15 mouse cellular contexts compared by ENCODE assay signal in the genomic region with DNA sequence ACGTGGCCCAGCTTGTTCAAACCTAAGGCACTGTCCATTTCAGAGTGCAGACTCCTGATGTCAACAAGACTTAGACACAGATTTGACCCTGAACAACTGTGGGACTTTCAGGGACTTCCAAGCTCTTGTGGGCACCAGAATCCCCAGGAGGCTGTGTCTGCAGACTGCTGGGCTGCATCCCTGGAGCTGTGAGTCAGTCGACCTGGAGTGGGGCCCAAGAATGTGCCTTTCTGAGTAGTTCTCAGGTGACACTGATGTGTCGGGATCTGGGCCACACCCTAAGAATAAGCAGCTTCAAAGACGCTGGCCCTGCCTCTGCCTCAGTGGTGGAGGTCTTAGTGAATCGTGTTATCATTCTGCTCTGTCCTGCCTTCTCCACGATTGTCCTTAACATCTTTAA.
A peak's percentile ranks its signal among the peaks of the same experiment; 100 is the strongest.
DNase-seq lines count a peak whose midpoint lies in the region; ATAC-seq and TF ChIP-seq lines count a peak whose summit lies in the region.
"Had no signal": no experiment of that assay in that cellular context is flagged by ENCODE, and none has a peak within 500 bp of the region (broad histone marks: within the 10 kb centered on the region; RNA-seq: fewer than 3 reads in every experiment).

No protein-coding gene starts in this region.

- no peak overlapping the region for H3K27ac ChIP-seq in lung, postnatal 0 days (ENCODE audit: low read length)
- H3K27ac ChIP-seq in stomach, postnatal 0 days (replicated peaks) = no peak overlapping the region
- H3K27ac ChIP-seq: kidney, embryonic 15.5 days; layer of hippocampus, adult 2 months; limb, embryonic 15.5 days had no signal

- H3K36me3 ChIP-seq in lung, postnatal 0 days (ENCODE audit: insufficient read depth, low read length) = no peaks in the 10 kb centered on the region
- no peaks in the 10 kb centered on the region for H3K36me3 ChIP-seq in stomach, postnatal 0 days (ENCODE audit: control insufficient read depth, insufficient read depth, low read length)
- H3K36me3 ChIP-seq: kidney, embryonic 15.5 days; limb, embryonic 15.5 days had no signal

- no peaks in the 10 kb centered on the region for H3K27me3 ChIP-seq in lung, postnatal 0 days (replicated peaks; ENCODE audit: insufficient read depth, low read length)
- H3K27me3 ChIP-seq in stomach, postnatal 0 days (ENCODE audit: control insufficient read depth, insufficient read depth, low read length) = no peaks in the 10 kb centered on the region
- H3K27me3 ChIP-seq: kidney, embryonic 15.5 days; limb, embryonic 15.5 days had no signal

- 46% methylated on average over 6 of the region's 6 CpGs for WGBS in lung, postnatal 0 days
- 50% methylated on average over 6 of the region's 6 CpGs for WGBS in lung, adult 2 months
- WGBS in stomach, postnatal 0 days = 58% methylated on average over 6 of the region's 6 CpGs

- peak; percentile 56 for ATAC-seq in lung, postnatal 0 days
- ATAC-seq in stomach, postnatal 0 days (ENCODE audit: low FRiP score, low TSS enrichment) = 0 out of 2 replicates have a peak, but pooled peaks have one; percentile 24

- TF ChIP-seq POLR2A in lung, adult 2 months (IDR thresholded peaks at IDR 0.05; ENCODE audit: borderline replicate concordance, extremely low read depth, low read depth, low read length) = no peak

- no peaks in the 10 kb centered on the region for H3K9me3 ChIP-seq in lung, postnatal 0 days (ENCODE audit: low read length)
- H3K9me3 ChIP-seq in stomach, postnatal 0 days (ENCODE audit: control insufficient read depth, low read length) = no peaks in the 10 kb centered on the region
- H3K9me3 ChIP-seq: kidney, embryonic 15.5 days; limb, embryonic 15.5 days had no signal

- peak; percentile 23 for DNase-seq in adrenal gland, adult 2 months
- DNase-seq in adrenal gland, postnatal 4 days (ENCODE audit: low spot score in 2 of 2) = no peak
- DNase-seq in lung, postnatal 0 days (ENCODE audit: low spot score) = peak; percentile 19
- no peak for DNase-seq in lung, adult 2 months
- DNase-seq in gastrocnemius, postnatal 25 days = peak; percentile 71
- DNase-seq in stomach, postnatal 0 days (ENCODE audit: low spot score) = no peak
- DNase-seq in embryo, embryonic 9.5 days (ENCODE audit: extremely low spot score) = no peak
- no peak for DNase-seq in left cerebral cortex, adult 11 months (ENCODE audit: low spot score)
- DNase-seq: cerebellum, adult 9-10 months; lung, embryonic 14.5 days; thymus, adult 2 months had no signal

- no peak for TF ChIP-seq CTCF in lung, postnatal 0 days (IDR thresholded peaks at IDR 0.05)
- TF ChIP-seq CTCF in lung, adult 2 months (IDR thresholded peaks at IDR 0.05; ENCODE audit: insufficient read depth, low read length) = no peak
- no peak for TF ChIP-seq CTCF in stomach, postnatal 0 days (IDR thresholded peaks at IDR 0.05; ENCODE audit: low read depth)

- no peak overlapping the region for H3K9ac ChIP-seq in lung, postnatal 0 days (replicated peaks; ENCODE audit: low read depth)
- no peak overlapping the region for H3K9ac ChIP-seq in stomach, postnatal 0 days (ENCODE audit: low read length)
- H3K9ac ChIP-seq: kidney, embryonic 15.5 days; limb, embryonic 15.5 days; lung, embryonic 14.5 days had no signal

- no peak overlapping the region for H3K4me3 ChIP-seq in lung, postnatal 0 days (ENCODE audit: low read depth, low read length)
- no peak overlapping the region for H3K4me3 ChIP-seq in lung, adult 2 months (replicated peaks; ENCODE audit: extremely low read depth, low read depth, low read length)
- no peak overlapping the region for H3K4me3 ChIP-seq in stomach, postnatal 0 days (ENCODE audit: low read depth, low read length)
- H3K4me3 ChIP-seq: kidney, embryonic 15.5 days; layer of hippocampus, adult 2 months; limb, embryonic 15.5 days had no signal

- H3K4me2 ChIP-seq in lung, postnatal 0 days (replicated peaks; ENCODE audit: low read depth, low read length) = no peak overlapping the region
- H3K4me2 ChIP-seq in stomach, postnatal 0 days (replicated peaks; ENCODE audit: low read depth) = no peak overlapping the region
- H3K4me2 ChIP-seq: kidney, embryonic 15.5 days; limb, embryonic 15.5 days; lung, embryonic 14.5 days; midbrain, embryonic 11.5 days had no signal

- no peak for TF ChIP-seq EP300 in lung, postnatal 0 days (IDR thresholded peaks at IDR 0.05)
- no peak for TF ChIP-seq EP300 in stomach, postnatal 0 days (optimal IDR thresholded peaks at IDR 0.05)

- H3K4me1 ChIP-seq in lung, postnatal 0 days (ENCODE audit: insufficient read depth, low read depth, low read length) = no peaks in the 10 kb centered on the region
- H3K4me1 ChIP-seq in lung, adult 2 months (ENCODE audit: control insufficient read depth, insufficient read depth, low read length) = no peaks in the 10 kb centered on the region
- H3K4me1 ChIP-seq in stomach, postnatal 0 days (replicated peaks; ENCODE audit: control insufficient read depth, insufficient read depth) = no peaks in the 10 kb centered on the region
- H3K4me1 ChIP-seq: kidney, embryonic 15.5 days; limb, embryonic 15.5 days had no signal

Comparison
In these comparisons a context has a peak if more than half of its experiments do, and no peak if none do; other contexts are left out.
1. DNase-seq: peak in adrenal gland, adult 2 months (single experiment), lung, postnatal 0 days (single experiment) and gastrocnemius, postnatal 25 days (single experiment); none in adrenal gland, postnatal 4 days (0 of 2), lung, adult 2 months (single experiment), stomach, postnatal 0 days (single experiment), embryo, embryonic 9.5 days (single experiment) and left cerebral cortex, adult 11 months (single experiment).